Mouse (Mus musculus): ENCODE measurements around the gene Gm1043. TPM values are rescaled to one million over a fixed set of nuclear protein-coding genes. Genes with fewer than 3 reads are reported as not detected.

Gm1043 gene
- total RNA-seq (2021) = 10 to 100 TPM; 16.5 to 18.4 TPM
- long read RNA-seq, partial matches to known transcripts = 0 of 14 reads
- long read RNA-seq, other reads (novel, unspliced or antisense) = 13 of 14 reads

GRCm38 (mm10) chr5:37085241-37085640 is at the start of gene Gm1043:
Gene Gm1043 (plus strand): TSS chr5:37085370.
- no peak for DNase-seq (ENCODE audit: low spot score in 2 of 2)

- no peak for DNase-seq (ENCODE audit: low spot score in 2 of 2)
These were observed 49.3 kb upstream of the Gm1043 start for GRCm38 (mm10) chr5:37035896-37036295.

GRCm38 (mm10) chr5:37036884-37037283 is 48.3 kb upstream of the Gm1043 start:
- no peak for DNase-seq (ENCODE audit: low spot score in 2 of 2)

GRCm38 (mm10) chr5:37039908-37040307 is 45.3 kb upstream of the Gm1043 start:
- DNase-seq (ENCODE audit: low spot score in 2 of 2) = no peak

- no peak for DNase-seq (ENCODE audit: low spot score in 2 of 2)
These were observed 44.5 kb upstream of the Gm1043 start for GRCm38 (mm10) chr5:37040711-37041110.

GRCm38 (mm10) chr5:37041651-37042050 is 43.5 kb upstream of the Gm1043 start:
- DNase-seq (ENCODE audit: low spot score in 2 of 2) = no peak

GRCm38 (mm10) chr5:37042934-37043333 is 42.2 kb upstream of the Gm1043 start:
- DNase-seq (ENCODE audit: low spot score in 2 of 2) = no peak

- DNase-seq (ENCODE audit: low spot score in 2 of 2) = no peak
These were observed 40.4 kb upstream of the Gm1043 start for GRCm38 (mm10) chr5:37044793-37045192.

GRCm38 (mm10) chr5:37045582-37045981 is 39.6 kb upstream of the Gm1043 start:
- no peak for DNase-seq (ENCODE audit: low spot score in 2 of 2)

- DNase-seq (ENCODE audit: low spot score in 2 of 2) = no peak
These were observed 38.4 kb upstream of the Gm1043 start for GRCm38 (mm10) chr5:37046791-37047190.

- DNase-seq (ENCODE audit: low spot score in 2 of 2) = no peak
These were observed 37.8 kb upstream of the Gm1043 start for GRCm38 (mm10) chr5:37047206-37047915.

- no peak for DNase-seq (ENCODE audit: low spot score in 2 of 2)
These were observed 37.2 kb upstream of the Gm1043 start for GRCm38 (mm10) chr5:37047992-37048391.

GRCm38 (mm10) chr5:37049111-37049510 is 36.1 kb upstream of the Gm1043 start:
- no peak for DNase-seq (ENCODE audit: low spot score in 2 of 2)

- DNase-seq (ENCODE audit: low spot score in 2 of 2) = no peak
These were observed 34.4 kb upstream of the Gm1043 start for GRCm38 (mm10) chr5:37050521-37051373.

GRCm38 (mm10) chr5:37051374-37052100 is 33.6 kb upstream of the Gm1043 start:
- DNase-seq (ENCODE audit: low spot score in 2 of 2) = no peak

- DNase-seq (ENCODE audit: low spot score in 2 of 2) = peak; percentile 52 to 66
These were observed 32.3 kb upstream of the Gm1043 start for GRCm38 (mm10) chr5:37052846-37053245.

- no peak for DNase-seq (ENCODE audit: low spot score in 2 of 2)
These were observed 29.4 kb upstream of the Gm1043 start for GRCm38 (mm10) chr5:37055789-37056188.

GRCm38 (mm10) chr5:37056471-37056870 is 28.7 kb upstream of the Gm1043 start:
- DNase-seq (ENCODE audit: low spot score in 2 of 2) = no peak

GRCm38 (mm10) chr5:37061612-37062011 is 23.6 kb upstream of the Gm1043 start:
- no peak for DNase-seq (ENCODE audit: low spot score in 2 of 2)

GRCm38 (mm10) chr5:37064454-37065449 is 20.4 kb upstream of the Gm1043 start:
- DNase-seq (ENCODE audit: low spot score in 2 of 2) = peak; percentile 52 to 60

Measured in layer of hippocampus, postnatal 10 days (tissue).